Mouse (Mus musculus): ENCODE measurements at regions not wholly inside any gene's neighbourhood (a gene's known extent, or its start where the extent isn't known, plus 50 kb on each side); places are given as distances from the start of the nearest gene placed in this dataset.

- DNase-seq (ENCODE audit: low spot score in 2 of 2), result no peak
Measured at GRCm38 (mm10) chr13:102255401-102256371, 437.7 kb upstream of the Cd180 start.

DNA sequence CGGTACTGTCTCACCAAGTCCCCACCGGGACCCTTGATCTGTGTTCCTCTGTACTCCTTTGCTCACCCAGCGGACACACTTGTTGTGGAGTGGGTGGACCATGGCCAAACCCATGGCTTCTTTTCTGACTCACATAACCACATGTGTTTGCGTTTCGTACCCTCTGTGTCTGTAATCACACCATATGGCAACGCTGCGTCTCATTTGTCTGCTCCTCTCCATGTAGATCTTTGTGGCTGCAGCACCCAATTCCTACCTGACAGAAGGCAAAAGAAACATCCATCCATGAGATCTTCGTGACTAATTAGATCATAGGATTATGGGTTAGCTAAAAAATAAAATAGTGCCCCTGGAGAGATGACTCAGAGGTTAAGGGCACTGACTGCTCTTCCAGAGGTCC, 435.2 kb upstream of the Cd180 start:
- no peak for DNase-seq (ENCODE audit: low spot score in 2 of 2)

GRCm38 (mm10) chr13:102273818-102274217, 419.5 kb upstream of the Cd180 start:
- DNase-seq (ENCODE audit: low spot score in 2 of 2), result no peak

DNA sequence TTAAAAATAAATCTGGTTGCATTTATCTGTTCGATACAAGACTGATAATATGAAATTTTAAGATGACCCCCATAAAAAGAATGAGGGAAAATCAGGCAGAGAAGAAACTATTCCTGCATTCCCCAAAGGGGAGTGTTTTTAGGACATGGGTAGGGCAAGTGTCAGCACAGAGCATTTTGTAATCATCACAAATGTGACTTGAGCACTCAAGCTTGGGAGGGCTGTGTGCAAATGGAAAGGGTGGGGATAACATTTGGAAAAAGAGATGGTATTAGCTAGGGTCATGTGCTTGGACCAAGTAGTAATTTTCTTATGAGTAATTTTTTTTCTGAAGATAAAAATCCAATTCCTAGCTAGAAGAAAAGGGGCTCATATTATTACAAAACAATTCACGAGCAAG, 418.1 kb upstream of the Cd180 start:
- no peak for DNase-seq (ENCODE audit: low spot score in 2 of 2)

DNA sequence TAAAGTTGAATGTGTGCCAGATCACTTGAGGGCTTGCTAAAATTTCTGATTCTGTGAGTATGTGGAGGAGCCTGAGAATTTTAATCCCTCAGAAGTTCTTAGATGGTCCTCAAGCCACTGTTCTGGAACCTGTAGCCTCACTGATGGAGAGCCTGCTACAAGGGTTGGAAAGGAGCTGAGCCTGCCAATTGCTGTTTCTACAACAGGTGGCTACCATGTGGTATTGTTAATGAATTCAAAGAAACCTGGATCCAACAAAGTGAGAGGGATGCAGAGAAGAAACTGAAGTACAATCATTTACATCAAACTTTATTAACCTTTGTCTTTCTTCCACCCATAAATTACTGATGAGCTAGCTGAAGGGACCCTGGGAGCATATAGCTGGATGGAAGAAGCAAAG, 416.5 kb upstream of the Cd180 start:
- no peak for DNase-seq (ENCODE audit: low spot score in 2 of 2)

DNA sequence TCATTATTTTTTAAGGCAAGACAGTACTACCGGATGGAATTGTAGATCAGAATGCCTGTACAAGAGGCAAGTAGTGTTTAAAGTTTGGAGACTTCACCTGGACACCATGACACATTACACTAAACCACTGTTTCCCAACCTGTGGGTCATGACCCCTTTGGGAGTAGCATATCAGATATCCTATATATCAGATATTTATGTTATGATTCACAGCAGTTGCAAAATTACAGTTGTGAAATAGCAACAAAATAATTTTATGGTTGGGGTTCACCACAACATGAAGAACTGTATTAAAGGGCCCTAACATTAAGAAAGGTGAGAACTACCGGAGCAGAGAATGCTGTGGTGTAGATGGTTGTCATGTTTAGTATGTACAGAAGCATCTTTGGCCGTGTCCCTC, 413.2 kb upstream of the Cd180 start:
- no peak for DNase-seq (ENCODE audit: low spot score in 2 of 2)

DNA sequence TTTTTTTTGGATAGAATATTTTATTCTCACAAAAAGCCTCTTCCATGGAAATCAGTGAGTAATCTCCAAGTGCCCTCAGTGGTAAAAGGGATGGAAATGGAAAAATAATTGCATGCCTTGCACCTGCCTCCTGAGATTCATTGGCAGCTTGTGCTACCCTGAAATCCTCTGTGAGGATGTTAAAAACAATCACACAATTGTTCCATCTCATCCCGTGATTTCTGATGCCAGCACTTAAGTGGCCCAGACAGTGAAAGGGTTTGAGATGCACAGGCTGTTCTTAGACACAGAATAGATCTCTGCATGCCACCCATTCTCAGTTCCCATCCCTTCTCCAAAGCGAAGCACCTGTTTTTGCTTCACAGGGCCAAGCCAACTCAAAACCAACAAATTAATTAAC, 398.9 kb upstream of the Cd180 start:
- DNase-seq (ENCODE audit: low spot score in 2 of 2), result no peak

DNA sequence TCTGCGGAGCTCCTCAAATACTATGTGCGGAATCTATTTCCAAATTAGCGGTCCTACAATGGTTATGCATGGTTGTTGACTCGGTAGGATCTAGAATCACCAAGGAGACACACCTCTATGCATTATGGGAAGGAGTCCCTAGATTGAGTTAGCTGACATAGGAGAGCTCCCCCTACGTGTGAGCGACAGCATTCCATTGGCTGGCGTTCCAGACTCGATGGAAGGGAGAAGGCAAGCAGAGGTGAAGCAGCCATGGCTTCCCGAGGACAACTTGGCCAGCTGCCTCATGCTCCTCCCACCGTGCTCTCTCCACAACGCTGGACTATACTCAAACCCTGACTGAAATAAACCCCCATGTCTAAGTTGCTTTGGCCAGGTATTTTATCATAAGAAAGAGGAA, 398.3 kb upstream of the Cd180 start:
- no peak for DNase-seq (ENCODE audit: low spot score in 2 of 2)

DNA sequence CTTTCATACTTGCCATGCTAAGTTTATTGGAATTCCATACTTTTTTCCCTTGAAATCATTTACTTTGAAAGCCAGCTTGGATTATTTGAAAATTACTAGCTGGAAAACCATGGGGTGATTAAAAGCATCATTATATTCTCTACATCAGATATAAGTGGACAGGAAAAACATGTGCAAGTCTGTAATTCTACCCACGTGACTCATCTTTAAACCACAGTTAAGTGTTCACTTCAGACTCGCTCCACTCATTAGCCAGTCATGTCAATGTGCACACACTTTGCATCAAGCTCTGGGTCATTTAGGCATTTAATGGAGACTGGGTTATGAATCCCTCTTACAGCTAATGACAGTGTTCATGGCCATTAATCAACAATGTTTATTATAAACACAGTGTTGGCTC, 385.4 kb upstream of the Cd180 start:
- DNase-seq (ENCODE audit: low spot score in 2 of 2), result no peak

DNA sequence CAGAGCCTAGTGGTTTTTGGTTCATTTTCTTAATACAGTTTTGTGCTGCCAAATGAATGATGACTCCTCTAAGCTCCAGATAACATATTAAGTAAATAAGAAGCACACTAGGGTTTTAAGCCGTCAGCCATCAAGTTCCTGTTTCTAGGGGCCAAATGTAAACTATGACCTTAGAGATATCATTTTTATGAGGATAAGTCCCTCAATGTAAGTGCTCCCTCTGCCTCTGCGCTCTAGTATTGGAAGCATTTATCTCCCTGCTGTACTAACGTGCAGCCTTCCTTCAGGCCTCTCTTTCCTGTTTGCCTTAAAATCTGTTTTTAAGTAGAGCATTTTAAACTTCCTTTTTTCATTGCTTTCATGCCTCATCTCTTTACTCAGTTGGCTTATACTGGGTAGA, 381.3 kb upstream of the Cd180 start:
- no peak for DNase-seq (ENCODE audit: low spot score in 2 of 2)

DNA sequence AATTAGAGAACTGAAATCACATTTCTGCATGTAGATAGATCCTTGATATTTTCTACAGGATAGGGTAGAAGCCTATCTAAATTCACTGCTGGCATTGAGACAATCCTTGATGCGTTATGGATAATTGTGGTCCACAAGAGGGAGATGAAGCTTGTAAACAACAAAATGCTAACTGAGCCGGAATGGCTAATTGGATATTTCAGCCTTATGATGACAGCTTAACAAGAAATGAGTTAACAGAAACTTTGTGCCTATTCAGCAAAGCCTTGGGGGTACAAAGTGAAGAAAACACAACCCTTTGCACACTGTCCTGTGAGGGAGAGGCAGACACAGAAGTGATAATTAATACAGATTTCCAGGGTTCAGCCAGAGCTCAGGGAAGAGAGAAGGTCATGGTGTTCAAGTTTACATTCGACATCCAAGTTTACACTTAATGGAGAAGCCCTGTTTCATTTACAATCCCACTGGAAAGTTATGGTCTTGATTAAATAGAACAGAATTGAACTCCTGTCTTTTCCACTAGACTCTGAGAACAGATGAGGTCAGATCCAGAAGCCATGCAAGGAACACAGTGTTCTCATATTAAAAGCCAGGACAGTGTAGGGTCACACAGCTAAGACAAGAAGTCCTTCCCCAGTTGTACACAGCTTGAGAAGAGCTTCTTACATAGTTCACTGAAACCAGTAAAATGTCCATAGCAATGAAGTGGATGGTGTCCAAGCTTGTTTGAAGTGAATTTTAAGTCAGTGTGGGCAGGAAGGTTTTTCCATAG, 377.3 kb upstream of the Cd180 start:
- no peak for DNase-seq (ENCODE audit: low spot score in 2 of 2)

DNA sequence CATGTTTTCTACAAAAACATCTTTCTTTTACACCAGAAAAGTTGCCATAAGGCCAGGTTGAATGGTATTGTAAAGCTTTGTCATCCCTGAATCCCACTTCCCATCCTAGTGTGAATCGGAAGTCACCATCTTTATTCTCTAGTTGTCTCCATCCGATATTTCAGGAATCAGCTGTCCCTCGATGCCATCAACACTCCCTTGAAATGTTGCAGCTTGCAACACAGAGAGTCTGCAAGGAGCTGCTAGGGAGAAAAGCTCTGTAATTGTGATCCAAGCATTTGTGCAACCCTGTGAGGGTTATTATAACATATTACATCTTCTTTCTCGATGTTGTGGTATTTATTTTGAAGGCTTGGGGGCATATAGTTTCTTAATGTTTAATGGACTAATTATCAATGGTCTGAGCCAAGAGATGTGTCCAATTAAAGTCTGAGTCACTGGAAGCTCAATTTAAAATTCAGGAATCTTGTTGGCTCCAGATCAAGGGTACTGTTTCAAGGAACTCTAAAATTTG, 374.4 kb upstream of the Cd180 start:
- DNase-seq (ENCODE audit: low spot score in 2 of 2), result no peak

GRCm38 (mm10) chr13:102319453-102319852, 373.9 kb upstream of the Cd180 start:
- no peak for DNase-seq (ENCODE audit: low spot score in 2 of 2)

- peak in 1 of 2 experiments; percentile 33 for DNase-seq (ENCODE audit: low spot score in 2 of 2)
Measured at GRCm38 (mm10) chr13:102323876-102324275, 369.5 kb upstream of the Cd180 start.

DNA sequence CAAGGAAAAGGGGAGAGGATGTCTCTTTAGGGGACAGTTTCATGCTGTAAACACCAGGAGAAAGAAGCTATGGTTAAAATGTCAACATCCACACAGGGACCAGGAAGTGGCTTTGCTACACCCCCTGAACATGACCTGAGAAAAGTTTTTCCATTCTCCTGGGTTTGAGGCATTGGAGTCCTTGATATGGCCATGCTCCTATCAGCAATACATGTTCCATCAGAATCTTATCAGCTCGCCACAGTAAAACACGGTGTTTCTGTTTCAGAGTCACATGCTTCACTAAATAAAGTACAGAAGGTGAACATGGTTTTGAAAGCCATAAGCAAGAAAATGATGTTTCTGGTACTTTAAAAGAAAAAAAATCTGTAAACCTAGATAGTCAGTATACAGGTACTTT, 367.4 kb upstream of the Cd180 start:
- no peak for DNase-seq (ENCODE audit: low spot score in 2 of 2)

- no peak for DNase-seq (ENCODE audit: low spot score in 2 of 2)
Measured at GRCm38 (mm10) chr13:102326544-102326943, 366.8 kb upstream of the Cd180 start.

DNA sequence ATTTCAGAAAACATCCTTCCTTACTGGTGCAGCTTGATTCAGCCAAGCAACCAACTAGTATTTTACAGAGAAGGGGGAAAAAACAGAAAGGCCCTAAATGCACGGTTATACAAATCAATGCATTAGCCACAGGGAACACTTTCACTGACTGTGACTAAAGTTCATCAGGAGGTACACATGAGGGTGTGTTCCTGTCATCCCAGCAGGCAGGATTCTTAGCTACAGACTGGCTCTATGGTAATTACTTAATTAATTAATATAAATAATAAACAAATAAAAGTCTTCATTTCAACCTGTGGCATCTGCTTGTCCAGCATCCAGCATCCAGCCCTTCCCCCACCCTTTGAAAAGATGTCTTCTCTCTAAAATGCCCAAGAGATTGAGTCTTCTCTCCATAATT, 359.7 kb upstream of the Cd180 start:
- DNase-seq (ENCODE audit: low spot score in 2 of 2), result peak in 1 of 2 experiments; percentile 32

GRCm38 (mm10) chr13:102334131-102334534, 359.2 kb upstream of the Cd180 start:
- peak; percentile 71 to 78 for DNase-seq (ENCODE audit: low spot score in 2 of 2)

DNA sequence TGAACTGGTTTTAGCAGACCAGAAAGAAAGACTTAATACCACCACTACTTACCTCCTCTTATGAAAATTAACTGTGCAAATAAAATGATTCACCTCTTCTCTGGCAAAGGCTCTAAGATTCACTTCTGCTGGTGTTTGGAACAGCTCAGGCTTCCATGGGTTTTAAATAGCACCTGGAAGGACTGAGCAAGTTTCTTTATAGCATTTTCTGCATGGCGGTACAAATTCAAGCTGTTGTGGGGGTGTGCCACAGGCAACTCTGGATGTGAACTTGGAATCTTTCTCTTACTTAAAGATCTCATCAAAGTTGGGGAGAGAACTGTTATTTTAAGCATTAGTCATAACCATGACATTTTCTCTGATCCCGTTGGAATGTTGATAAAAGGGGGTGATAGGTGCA, 350.1 kb upstream of the Cd180 start:
- peak in 1 of 2 experiments; percentile 26 for DNase-seq (ENCODE audit: low spot score in 2 of 2)

- peak; percentile 40 to 48 for DNase-seq (ENCODE audit: low spot score in 2 of 2)
Measured at GRCm38 (mm10) chr13:102344606-102345269, 348.6 kb upstream of the Cd180 start.

- DNase-seq (ENCODE audit: low spot score in 2 of 2), result no peak
Measured at GRCm38 (mm10) chr13:102349493-102349892, 343.9 kb upstream of the Cd180 start.
